Mouse (Mus musculus) c-Kit-negative CD71-positive TER-119-positive erythroid progenitor cells, embryonic 14.5 days (primary cell): Measurements from ENCODE around the gene Dpt.
"Not testable (repeated sequence)": the region's sequence is repeated elsewhere in the genome, so short reads cannot be mapped to it uniquely, and the experiment has no call there.

ENCODE experiments used
- DNase-seq: peaks from one replicate; pipeline ENCODE4 v3.0.0-alpha.2; 2013; ENCODE audit warnings: low read depth, low spot score

The Dpt gene

GRCm38 (mm10) chr1:164796471-164796870, at the start of gene Dpt:
Gene Dpt, plus strand, starts transcription at chr1:164796644.
- DNase-seq: no peak

- DNase-seq: no peak
These were observed 42.7 kb upstream of the Dpt start for GRCm38 (mm10) chr1:164753736-164754135.

DNA sequence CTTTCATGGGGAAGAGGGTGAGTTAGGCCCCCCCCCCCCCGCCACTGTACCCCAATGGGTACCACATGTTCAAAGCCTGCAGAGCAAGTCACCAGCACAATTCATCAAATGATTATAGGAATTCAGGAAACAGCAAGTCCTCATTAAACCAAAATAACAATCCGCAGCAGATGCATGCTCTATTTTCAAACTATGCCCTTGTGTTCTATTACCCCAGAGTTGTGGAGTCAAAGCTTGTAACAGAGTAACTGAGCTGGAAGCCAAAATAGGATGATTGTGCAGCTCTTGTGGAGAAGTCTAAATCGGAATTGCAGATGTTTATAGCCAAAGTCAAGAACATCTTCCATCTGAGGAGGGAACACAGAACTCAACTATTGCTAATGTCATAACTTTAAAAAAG, 40.8 kb upstream of the Dpt start:
- no peak for DNase-seq

GRCm38 (mm10) chr1:164756951-164757350, 39.5 kb upstream of the Dpt start:
- DNase-seq: no peak

DNA sequence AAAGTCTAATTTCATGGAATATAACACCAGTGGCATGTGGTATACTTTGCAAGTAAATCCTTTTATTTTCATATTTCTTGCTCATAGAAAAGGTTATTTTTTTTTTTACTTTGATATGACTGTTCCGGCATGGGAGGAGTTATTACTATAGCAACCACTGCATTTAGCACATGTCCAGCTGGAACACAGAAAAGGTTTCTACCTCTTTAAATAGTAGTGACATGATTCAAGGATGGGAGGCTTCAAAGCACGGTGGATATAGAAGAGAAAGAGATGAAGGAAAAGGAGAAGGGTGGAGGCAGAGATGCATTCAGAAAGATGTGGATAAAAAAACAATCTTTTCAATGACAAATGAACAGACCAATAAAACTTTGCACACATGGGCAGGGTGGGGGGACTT, 38.0 kb upstream of the Dpt start:
- DNase-seq: no peak

- no peak for DNase-seq
These were observed 34.2 kb upstream of the Dpt start for GRCm38 (mm10) chr1:164762276-164762675.

GRCm38 (mm10) chr1:164766646-164767045, 29.8 kb upstream of the Dpt start:
- no peak for DNase-seq

- no peak for DNase-seq
These were observed 25.8 kb upstream of the Dpt start for GRCm38 (mm10) chr1:164770611-164771010.

DNA sequence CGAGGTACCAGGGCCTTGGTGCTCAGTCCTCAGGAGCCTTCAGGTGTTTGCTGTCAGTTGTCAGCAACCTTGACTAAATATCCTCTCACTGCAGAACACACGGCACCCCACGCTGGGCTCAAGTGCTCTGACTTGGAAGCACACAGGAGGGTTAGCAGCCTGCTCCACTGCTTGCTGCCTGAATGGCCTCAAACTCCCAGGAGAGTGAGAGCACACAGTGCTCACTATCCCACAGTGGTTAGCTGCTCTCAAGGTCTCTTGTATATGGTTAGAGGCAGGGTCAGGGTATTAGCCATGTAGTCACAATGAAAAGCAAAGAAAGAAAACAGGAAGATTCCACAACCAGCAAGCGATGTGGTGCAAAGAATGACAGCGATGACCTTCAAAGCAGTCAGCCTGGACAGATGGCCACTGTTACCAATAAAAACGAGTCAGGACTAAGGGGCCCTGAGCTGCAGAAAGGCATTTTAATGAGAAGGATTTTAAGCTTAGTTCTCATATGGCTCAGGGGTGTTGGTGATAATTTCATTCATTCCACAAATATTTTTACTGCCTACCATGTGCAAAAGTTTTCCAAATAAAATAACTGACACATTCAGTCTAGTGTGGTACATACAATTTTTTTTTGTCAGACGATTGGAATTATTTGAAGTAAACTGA, 15.5 kb upstream of the Dpt start:
- no peak for DNase-seq

GRCm38 (mm10) chr1:164786165-164786564, 10.3 kb upstream of the Dpt start:
- DNase-seq: no peak

- no peak for DNase-seq
These were observed 8.7 kb upstream of the Dpt start for GRCm38 (mm10) chr1:164787771-164788170.

DNA sequence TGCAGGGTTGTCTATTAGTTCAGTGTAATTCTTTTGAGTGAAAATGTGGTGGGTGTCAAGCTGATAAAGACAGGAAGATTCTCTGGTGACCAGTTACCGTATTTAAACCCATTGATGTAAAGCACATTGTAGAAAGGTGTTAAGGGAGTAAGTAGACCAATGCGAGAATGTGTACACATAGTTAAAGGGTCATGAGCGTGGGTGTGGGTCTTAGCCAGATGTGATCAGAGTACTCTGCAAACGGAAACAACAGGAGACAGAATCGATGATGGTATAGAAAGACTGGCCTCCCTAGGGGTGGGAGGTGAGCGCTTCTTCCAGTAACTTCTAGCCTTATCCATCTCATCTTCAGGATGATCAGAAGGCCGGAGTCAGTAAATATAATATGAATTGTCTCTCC, 8.2 kb upstream of the Dpt start:
- no peak for DNase-seq

DNA sequence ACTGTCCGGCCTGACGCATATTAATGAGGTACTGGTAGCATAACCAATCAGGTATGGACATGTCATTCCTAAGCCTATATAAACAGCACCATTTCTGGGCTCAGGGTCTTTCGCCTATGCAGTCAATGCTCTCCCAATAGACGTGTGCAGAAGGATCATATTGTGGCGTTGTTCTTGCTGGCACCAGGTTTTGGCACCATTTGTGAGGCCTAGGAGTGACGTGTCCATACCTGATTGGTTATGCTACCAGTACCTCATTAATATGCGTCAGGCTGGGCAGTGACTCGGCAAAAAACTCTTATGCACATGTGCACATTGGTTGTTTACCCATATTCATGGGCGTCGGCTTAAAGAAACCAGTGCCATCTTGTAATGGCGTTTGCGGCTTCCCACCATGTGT, 6.1 kb upstream of the Dpt start:
- DNase-seq: not testable (repeated sequence)

DNA sequence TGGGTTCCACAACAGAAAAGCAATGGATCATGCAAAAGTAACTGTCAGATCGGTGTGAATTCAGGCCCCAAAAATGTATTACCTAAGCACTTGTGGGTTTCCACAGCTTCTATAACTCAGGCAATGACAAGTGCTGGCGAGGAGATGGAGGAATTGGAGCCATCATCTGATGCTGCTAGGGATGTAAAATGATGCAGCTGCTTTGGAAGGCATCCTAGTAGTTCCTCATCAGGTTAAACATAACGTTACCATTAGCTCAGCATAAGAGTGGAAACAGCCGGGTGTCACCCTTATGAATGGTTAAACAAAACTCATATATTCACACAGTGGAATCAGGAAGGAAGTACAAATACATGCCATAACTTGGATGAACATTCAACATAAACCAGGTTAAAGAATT, 3.4 kb upstream of the Dpt start:
- no peak for DNase-seq

GRCm38 (mm10) chr1:164797746-164798285, 1.4 kb downstream of the Dpt start:
- DNase-seq: no peak

- no peak for DNase-seq
These were observed 2.1 kb downstream of the Dpt start for GRCm38 (mm10) chr1:164798471-164798922.

GRCm38 (mm10) chr1:164799161-164799560, 2.7 kb downstream of the Dpt start:
- DNase-seq: no peak

DNA sequence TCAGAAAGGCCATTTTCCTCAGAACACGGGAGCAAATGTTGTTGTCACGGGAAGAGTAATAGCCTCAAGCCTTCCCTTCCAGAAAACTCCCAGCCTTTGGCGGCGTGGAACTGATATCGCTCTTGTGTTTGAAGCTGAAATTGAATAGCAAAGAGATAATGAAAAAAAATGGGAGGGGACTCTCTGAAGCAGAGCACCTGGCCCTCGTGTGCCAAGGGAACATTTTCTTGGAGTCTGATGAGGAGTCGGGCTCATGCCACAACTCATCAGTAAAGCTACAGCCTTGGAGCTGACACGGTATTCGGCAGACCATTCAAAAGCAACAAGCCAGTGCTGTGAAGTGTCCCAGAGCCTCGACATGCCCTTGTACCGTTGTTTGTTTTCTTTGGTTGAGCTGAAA, 7.8 kb downstream of the Dpt start:
- DNase-seq: no peak

- DNase-seq: no peak
These were observed 8.4 kb downstream of the Dpt start for GRCm38 (mm10) chr1:164804751-164805435.

DNA sequence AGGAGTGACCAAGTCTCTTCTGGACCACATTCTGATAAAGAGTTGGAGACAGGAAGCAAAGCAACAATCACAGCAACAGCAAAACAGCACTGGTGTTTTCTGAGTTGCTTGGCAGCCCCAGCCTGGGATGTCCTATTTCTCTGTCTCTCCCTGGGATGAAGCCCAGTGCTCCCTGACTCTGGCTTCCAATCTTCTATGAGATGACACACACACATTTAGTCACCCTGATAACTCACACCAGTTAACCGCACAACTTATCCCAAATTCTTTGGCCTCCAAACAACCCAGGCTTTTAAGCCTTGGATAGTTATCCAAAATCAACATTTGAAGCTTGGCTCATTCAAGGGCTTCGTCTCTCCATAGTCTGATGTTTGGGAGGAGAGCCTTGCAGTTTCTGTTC, 12.9 kb downstream of the Dpt start:
- no peak for DNase-seq

- no peak for DNase-seq
These were observed 14.9 kb downstream of the Dpt start for GRCm38 (mm10) chr1:164811296-164811695.

GRCm38 (mm10) chr1:164814243-164814642, 17.8 kb downstream of the Dpt start:
- no peak for DNase-seq

DNA sequence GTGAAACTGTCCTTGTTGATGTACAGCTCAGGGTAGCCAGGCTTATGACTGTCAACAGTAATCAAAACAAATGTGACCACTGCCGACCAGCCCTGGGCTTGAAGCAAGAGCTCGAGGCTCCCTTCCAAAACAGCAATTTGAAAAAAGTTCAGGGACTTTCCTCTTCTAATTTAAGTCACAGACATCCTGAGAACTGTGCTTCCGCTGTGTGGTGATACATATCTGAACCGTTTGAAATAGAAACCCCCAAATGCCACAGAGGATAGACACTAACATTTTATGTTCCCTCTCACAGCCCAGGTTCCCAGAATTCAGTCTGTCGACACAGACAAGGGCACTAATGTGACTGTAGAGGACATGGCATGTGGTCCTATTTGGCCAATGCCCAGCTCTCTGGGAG, 18.9 kb downstream of the Dpt start:
- no peak for DNase-seq
